Mouse (Mus musculus) B cell, adult 2 months (primary cell): ENCODE measurements around the gene Tal1.

Experiments
- DNase-seq, 2 experiments: peaks; one replicate each; pipeline ENCODE4 v3.0.0; 2022

The Tal1 gene

GRCm38 (mm10) chr4:115074789-115075188 is 18.6 kb downstream of the Tal1 start:
- no peak for DNase-seq

DNA sequence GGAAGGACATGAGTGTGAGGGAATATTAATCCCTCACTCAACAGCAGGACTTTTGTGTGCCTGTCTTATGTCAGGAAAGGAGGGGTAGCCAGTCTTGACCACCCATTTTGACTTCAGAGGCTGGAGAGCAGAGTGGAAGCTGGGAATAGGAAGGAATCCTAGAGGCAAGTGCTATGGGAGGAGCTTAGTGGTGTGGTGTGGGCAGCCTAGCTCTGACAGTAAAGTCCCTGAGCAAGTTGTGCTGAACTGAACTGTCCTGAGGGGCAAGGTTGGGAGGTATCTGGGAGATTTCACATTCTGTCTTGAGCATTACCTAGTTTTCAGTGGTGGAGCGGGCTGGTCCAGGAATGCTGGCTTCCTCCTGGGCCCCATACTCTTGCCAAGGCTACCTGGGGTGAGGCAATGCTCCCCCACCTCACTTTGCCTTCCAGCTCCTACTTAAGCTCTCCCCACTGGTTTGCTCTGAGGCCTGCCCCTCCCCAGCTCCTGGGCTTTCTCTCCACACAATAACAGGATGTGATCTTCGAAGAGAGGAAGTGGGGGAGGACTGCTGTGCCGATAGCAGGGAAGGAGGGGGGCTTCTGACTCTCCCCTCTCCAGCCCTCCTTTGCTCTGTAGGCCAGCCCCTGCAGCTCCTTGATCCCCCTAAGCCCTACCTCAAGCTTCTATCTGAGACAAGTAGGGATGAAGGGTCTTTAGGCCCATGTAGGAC is 19.1 kb downstream of the Tal1 start:
- no peak for DNase-seq

GRCm38 (mm10) chr4:115078892-115079820 is 22.9 kb downstream of the Tal1 start:
- no peak for DNase-seq

GRCm38 (mm10) chr4:115079821-115080349 is 23.7 kb downstream of the Tal1 start:
- DNase-seq, result no peak

DNA sequence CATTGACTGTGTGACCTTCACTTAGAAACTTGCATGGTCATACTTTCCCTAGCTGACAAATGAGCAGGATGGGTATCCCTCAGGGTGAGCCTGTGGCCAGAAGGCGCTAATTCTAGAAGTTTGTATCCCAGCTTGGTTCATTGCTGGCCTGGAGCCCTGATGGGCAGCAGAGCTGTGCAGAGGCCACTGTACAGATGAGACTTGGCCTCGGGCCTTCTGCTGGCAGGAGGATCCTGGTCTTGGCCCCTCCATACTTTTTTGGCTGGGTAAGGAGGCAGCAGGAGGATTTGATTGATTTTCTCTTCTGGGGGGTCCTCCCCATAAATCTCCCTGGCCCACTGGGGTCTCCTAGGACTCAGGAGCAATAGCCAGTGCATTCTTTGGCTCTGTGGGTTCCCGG is 26.8 kb downstream of the Tal1 start:
- DNase-seq, result no peak

DNA sequence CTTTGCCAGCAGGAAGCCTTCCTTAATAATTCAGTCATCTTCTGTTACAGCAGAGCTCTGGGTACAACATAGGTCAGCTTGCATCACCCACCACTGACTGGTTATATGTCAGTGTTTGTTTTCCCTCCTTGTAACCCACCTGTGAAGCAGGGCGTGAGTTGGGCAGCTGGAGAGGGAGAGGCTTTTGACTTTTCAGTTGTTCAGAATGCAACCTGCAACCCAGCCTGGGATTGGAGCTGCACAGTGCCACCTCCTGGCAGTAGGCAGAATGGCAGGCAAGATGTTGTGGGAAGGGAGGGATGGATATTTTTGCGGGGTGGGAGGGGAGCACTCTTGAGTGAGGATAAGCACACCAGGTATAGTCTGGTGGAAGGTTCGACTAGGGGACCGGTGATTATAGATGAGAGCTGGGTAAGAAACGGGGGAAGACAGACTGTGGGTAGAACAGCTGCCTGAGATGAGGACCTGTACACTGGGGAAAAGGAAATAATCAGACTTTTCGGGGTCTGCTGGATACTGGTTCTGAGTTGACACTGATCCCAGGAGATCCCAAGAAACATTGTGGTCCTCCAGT is 29.4 kb downstream of the Tal1 start:
- peak; percentile 63 to 66 for DNase-seq

DNA sequence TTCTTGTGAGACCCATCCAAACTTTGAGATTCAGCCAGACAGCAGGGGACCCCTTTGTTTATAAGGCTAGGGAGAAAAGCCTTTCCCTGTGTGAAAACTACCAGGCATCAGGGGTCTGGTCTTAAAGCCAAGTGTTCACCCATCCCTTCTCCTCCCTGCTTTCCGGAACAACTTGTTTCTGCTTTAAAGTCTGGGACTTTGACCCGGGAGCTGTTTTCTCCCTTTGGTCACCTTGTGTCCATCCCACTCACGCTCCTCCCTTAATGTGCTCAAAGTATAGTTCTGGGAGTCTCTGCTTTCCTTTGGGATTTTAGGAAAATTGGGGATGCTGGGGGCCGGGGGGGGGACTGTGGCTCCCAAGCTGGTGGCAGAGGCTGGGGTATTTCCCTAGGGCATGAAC is 30.0 kb downstream of the Tal1 start:
- no peak for DNase-seq

DNA sequence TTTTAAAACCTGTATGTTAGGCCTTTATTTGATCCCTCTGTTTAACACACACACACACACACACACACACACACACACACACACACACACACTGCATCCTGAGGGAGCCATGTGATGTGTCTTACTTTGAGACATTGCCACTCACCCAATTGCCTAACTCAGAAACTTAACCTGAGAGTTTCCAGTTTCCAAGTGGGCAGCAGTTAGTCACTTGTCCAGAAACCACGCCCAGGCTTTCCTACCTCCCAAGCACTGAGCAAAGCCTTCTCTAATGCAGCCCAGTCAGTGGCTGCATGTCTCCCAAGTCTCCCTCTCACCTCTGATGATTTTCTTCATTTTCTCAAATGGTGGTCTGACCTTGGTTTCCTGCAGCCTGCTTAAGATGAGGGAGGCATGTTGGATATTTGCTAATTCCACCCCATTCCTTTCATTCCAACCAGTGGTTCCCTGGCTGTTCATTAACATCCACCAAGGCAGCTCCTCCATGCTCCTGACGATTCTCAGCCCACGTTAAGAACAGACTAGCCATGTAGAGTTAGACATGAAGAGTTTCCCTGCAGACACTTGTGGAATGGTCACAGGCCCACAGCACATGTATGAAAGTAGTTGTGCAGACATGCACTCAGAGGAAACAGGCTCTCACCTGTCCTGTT is 30.7 kb downstream of the Tal1 start:
- DNase-seq, result no peak

- no peak for DNase-seq
Observed at GRCm38 (mm10) chr4:115088611-115089338, 32.5 kb downstream of the Tal1 start, which contains the start of gene Pdzk1ip1. Gene Pdzk1ip1, plus strand, starts transcription at chr4:115088708.

- no peak for DNase-seq
Observed at GRCm38 (mm10) chr4:115090592-115090991, 34.4 kb downstream of the Tal1 start.

- DNase-seq, result no peak
Observed at GRCm38 (mm10) chr4:115091806-115092205, 35.6 kb downstream of the Tal1 start.

GRCm38 (mm10) chr4:115093331-115093864 is 37.2 kb downstream of the Tal1 start:
- DNase-seq, result no peak

DNA sequence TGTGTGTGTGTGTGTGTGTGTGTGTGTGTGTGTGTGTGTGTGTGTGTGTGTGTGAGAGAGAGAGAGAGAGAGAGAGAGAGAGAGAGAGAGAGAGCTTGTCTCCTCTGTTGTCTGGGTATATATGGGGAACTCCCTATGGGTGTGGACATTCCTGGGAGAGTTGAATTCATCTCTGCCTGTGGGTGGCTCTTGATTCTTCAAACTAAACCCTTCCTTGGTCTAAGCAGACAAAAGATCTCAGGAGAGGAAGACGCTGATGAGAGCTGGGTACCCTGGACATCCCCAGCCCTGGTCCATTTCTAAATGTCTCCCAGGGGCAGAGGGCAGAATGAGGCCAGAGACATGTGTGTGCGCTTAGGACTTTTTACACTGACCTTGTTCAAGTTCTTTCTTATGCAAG is 37.8 kb downstream of the Tal1 start:
- no peak for DNase-seq

DNA sequence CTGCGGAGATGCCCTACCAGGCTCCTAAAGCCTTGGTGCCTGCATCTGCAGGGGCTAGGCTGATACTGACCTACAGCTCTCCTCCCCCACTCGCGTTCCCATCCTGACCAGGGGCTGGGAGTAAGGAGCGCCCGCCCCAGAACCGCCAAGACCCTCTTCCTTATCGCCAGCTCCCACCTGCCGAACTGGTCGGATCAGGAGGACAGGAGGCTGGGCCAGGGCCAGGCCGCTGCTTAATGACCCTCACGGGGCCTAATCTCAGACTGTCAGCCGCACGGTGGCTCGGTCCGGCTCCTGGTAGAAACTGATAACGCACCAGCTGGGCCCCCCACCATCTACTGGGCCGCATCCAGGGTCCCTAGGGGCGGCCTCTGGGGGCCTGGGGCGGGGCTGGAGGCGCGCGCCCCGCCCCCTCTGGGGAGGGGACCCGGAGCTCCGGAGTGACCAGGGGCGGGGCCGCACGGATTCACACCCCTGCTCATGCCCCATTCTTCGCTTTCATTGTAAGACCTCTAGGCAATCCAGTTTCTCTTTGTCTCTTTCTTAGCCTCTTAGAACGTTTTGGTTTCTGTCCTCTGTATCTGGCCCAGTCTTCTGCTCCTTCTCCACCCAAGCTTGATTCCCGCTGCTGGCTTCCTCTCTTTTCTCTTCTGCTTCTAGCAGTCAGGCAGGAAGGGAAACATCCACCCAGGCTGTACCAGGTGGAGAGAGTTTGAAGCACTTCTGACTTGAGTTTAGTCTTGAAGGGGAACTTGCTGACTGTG is 39.6 kb downstream of the Tal1 start:
- no peak for DNase-seq

DNA sequence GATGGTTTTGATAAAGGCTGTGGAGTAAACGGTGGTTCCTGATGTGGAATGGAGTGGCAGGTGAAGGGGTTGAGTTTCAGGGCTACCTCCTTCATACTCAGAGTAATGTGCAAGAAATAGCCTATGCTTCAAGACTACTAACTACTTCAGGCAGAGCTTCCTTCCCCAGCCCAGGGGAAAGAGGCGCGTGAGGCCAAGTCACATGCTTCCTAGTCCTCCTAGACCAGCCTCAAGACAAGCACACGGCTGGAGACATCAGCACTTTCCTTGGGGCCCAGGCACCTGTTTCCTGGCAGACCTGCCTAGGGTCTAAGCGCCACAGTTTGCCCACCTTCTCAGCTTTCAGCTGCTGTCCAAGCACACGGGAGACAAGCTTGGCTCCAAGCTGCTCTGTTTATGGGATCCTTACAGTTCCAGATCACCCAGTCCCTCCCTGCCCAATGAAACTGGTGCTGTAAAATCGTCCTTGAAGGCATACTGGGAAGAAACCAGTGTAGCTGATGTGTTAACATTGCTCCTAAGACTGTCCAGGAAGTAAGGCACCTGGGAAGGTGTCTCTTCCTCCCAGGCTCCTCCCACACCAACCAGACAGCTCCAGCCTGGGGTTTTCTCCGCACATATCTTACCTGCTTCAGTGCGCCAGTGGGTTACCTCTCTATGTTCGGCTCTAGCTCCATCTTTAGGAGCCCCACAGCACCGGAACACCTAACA is 40.4 kb downstream of the Tal1 start:
- DNase-seq, result no peak

DNA sequence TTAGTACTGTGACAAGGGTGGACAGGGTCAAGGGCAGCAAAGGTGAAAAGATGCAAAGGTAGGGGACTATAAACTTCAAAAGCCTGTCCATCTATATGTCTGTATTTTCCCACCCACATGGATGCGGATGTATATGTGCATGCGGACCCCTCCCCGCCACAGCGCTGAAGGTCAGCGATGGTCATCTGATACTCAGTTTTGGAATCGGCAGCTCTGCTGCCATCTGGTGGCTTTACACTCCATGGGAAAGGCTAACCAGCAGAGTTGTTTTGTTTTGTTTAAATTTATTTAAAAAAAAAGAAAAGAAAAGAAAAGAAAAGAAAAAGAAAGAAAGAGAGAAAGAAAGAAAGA is 40.9 kb downstream of the Tal1 start:
- no peak for DNase-seq

GRCm38 (mm10) chr4:115101682-115102081 is 45.5 kb downstream of the Tal1 start:
- DNase-seq, result peak; percentile 41 to 50

DNA sequence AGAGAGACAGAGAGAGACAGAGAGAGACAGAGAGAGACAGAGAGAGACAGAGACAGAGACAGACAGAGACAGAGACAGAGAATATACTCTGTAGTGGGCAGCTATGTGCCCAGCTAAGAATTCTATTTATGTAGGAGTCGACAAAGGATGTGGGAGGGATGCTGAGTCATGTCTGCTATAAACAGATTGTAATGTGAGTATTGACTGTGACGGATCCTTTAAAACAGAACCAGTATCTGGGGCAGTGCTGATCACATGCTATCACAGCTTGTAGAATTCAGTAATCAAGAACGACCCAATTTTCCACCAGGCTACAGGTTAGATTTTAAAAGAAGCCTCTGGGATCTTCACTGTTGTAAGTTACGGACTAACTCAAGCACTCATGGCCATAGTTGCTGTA is 47.3 kb downstream of the Tal1 start:
- DNase-seq, result no peak

GRCm38 (mm10) chr4:115111167-115111566 is 54.9 kb downstream of the Tal1 start:
- no peak for DNase-seq

GRCm38 (mm10) chr4:115113266-115113665 is 57.0 kb downstream of the Tal1 start:
- DNase-seq, result no peak

DNA sequence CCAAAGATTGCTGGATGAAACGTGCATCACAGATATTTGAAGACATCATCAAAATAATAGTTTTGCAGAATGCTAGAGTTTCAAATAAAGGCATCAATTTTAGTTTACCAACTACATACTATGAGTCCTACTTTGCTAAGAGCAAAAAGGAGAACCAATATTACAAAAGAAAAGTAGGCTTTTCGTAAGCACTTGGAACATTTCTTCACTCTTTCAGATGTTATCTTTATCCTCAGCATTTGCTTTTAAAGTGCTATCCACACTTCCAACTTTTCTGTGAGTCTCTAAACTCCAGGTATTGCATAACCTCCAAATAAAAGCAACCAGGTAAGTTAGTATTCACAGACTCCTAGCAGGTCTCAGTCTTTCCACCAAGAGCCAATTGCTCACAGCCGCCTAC is 63.4 kb downstream of the Tal1 start:
- no peak for DNase-seq
